Mouse (Mus musculus): ENCODE data around the gene Ube2g1.

DNA sequence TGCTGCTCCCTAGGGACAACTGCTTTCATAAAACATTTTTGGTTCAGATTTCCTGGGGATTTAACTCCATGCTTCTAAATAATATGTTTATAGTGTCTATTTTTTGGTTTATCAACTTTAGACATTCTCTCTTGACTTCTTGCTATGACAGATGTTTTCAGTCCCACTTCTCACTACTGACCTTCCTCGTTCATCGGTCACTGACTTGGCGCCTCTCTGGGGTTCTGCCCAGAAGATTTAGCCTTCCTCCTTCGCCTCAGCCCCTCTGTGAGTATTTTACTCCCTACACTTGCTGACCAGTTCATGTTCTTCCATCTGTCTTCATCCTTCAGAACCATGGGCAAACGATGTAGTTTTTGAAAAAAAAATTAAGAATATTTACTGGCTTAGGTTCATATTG lies 38.3 kb downstream of the Ube2g1 start:
- TF ChIP-seq CTCF (IDR thresholded peaks at IDR 0.05; ENCODE audit: borderline replicate concordance, control insufficient read depth, extremely low read depth, insufficient read depth, low read length, poor library complexity) (no peak), POLR2A (IDR thresholded peaks at IDR 0.05; ENCODE audit: control insufficient read depth, extremely low read depth, insufficient read depth, low read length, poor library complexity) (no peak)
